Mouse (Mus musculus) heart, embryonic 15.5 days (tissue): Measurements from ENCODE around the gene Cd34. TPM values are rescaled to one million over a fixed set of nuclear protein-coding genes. Genes with fewer than 3 reads are reported as not detected.

Experiments
- ATAC-seq: fragments of 200-750 bp; cut with Nextera tagmentation; replicated peaks from 2 replicates; pipeline ENCODE4 v1.8.0; 2017; ENCODE audit warnings: low read depth, moderate TSS enrichment; ENCODE audit not compliant: insufficient number of reproducible peaks, insufficient read depth, low FRiP score
- H3K27ac ChIP-seq: fragments of 300-500 bp; sonication (generic); 2 replicates; pipeline ENCODE4 v1.5.1; 2015; ENCODE audit warnings: mild to moderate bottlenecking, inconsistent platforms
- H3K27me3 ChIP-seq: fragments of 300-500 bp; sonication (generic); 2 replicates; pipeline ENCODE4 v1.6.1; 2015; ENCODE audit warnings: inconsistent platforms
- H3K36me3 ChIP-seq: fragments of 300-500 bp; sonication (generic); 2 replicates; pipeline ENCODE4 v1.6.1; 2015; ENCODE audit warnings: mild to moderate bottlenecking, inconsistent platforms
- H3K4me1 ChIP-seq: fragments of 300-500 bp; sonication (generic); replicated peaks from 2 replicates; pipeline ENCODE4 v1.6.1; 2015; ENCODE audit warnings: inconsistent platforms
- H3K4me2 ChIP-seq: fragments of 300-500 bp; sonication (generic); 2 replicates; pipeline ENCODE4 v1.6.1; 2015; ENCODE audit warnings: inconsistent platforms, mild to moderate bottlenecking, moderate library complexity
- H3K4me3 ChIP-seq: fragments of 300-500 bp; sonication (generic); 2 replicates; pipeline ENCODE4 v1.5.1; 2015; ENCODE audit warnings: mild to moderate bottlenecking, inconsistent platforms
- H3K9ac ChIP-seq: fragments of 300-500 bp; sonication (generic); 2 replicates; pipeline ENCODE4 v1.6.1; 2015; ENCODE audit warnings: mild to moderate bottlenecking, inconsistent platforms
- H3K9me3 ChIP-seq: fragments of 300-500 bp; sonication (generic); replicated peaks from 2 replicates; pipeline ENCODE4 v1.6.1; 2016; ENCODE audit warnings: inconsistent platforms
- WGBS: fragments of 180-500 bp; shearing (Covaris S2); methylation state at CpG from one replicate; pipeline ENCODE4 v1.1.7; 2015; ENCODE audit warnings: mixed read lengths; 5-methylcytosine and 5-hydroxymethylcytosine counted together
- polyA plus RNA-seq: library from polyadenylated mRNA; unstranded; fragments of >200 nt; fragmentation: Nextera tagmentation; extraction: Ambion mirVana; gene quantifications from 2 replicates; pipeline ENCODE4 v1.2.1, GENCODE M21; 2015

Gene Cd34
- polyA plus RNA-seq, 1 experiment from 2014 or later = 111 TPM

DNA sequence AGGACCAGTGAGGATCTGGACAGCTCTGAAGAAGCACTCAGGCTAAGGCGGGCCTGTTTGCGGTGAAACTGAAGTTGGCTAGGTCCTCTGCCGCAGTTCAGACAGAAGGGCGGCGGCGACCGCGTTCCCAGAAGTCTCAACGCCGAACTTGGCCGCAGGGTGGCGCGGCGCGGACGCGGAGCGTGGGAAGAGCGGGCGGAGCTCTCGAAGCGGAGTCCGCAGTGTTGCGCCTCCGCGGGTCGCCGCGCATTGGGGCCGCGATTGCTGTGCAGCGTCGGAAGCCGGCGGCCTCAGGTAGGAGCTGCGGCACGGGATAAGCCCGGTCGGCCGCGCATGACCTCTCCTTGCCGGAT is 37.5 kb downstream of the Cd34 start:
- no peaks in the 10 kb centered on the region for H3K36me3 ChIP-seq
- ATAC-seq = peak; percentile 86
- no peaks in the 10 kb centered on the region for H3K27me3 ChIP-seq
- peak overlapping the region; percentile 93 for H3K9ac ChIP-seq
- peak overlapping the region; percentile 91 for H3K4me3 ChIP-seq
- H3K27ac ChIP-seq = peak overlapping the region; percentile 83
- no peaks in the 10 kb centered on the region for H3K9me3 ChIP-seq
- peak overlapping the region; percentile 90 for H3K4me2 ChIP-seq
- WGBS = 0% methylated on average over 42 of the region's 42 CpGs
- H3K4me1 ChIP-seq = peaks cover 19% of the 10 kb centered on the region

DNA sequence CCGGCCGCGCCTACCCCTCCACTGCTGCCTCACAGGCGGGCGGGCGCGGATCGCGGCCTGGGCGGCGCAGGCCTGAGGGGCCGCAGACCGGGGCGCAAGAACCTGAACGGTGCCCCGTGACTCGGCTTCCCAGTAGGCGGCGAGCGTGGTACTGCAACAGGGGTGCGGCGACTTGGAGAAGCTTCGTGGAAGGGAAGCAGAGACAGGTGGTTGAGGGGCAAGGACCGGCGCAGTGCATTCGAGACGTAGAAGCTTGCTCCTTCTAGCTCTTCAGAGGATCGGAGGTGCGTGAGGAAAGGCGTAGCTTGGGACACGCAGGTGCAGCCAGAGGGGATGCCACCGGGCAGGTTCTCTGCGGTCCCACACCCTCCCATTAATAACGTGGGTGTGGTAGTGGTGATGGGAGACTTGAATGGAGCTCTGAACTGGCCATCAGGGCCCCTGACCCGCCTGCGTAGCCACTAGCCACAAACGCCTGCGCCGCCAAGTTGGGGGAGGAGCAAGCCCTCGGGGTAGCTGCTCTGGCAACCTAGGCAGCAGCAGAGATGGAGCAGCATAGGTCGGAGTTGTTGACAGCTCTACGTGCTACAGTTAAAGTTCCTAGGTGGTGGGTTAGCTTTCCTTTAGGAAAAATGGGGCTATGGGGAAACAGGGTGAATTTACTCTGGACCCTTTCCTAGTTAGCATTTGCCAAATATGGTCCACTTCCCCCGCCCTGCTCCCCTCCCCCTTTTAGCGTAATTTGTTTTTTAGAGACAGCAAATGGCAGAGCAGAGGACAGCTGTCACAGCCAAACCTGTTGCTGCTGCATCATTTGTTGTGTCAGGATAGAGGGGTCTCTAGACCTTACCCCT is 38.1 kb downstream of the Cd34 start:
- Histone ChIP-seq H3K4me2 (peak overlapping the region; percentile 90), H3K9me3 (no peaks in the 10 kb centered on the region), H3K27me3 (no peaks in the 10 kb centered on the region), H3K27ac (peak overlapping the region; percentile 83), H3K4me1 (peaks cover 19% of the 10 kb centered on the region), H3K4me3 (peak overlapping the region; percentile 91), H3K9ac (peak overlapping the region; percentile 93), H3K36me3 (no peaks in the 10 kb centered on the region)
- WGBS = 1% methylated on average over 44 of the region's 44 CpGs
- ATAC-seq = peak; percentile 91

DNA sequence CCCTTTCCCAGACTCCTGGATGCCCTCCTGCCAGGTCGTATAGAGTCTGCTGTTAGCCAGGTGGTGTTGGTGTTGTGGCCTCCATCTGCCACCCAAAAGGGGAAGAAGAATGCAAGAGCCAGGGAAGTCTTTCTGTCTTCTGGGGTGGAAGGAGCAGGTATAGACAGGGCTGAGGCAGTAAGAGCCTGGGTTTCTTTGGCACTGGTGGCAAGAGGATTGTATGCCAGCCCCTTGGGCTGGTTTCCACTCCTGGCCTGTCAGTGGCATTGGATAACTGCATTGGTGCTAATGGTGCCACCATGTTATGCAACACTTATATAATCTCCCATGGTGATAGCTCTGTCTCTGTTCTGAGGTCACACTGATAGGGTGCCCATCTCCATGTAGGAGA is 38.7 kb downstream of the Cd34 start:
- no peaks in the 10 kb centered on the region for H3K36me3 ChIP-seq
- peak overlapping the region; percentile 91 for H3K4me3 ChIP-seq
- no peak for ATAC-seq
- no peak overlapping the region for H3K27ac ChIP-seq
- H3K4me1 ChIP-seq = peaks cover 19% of the 10 kb centered on the region
- no peaks in the 10 kb centered on the region for H3K9me3 ChIP-seq
- H3K27me3 ChIP-seq = no peaks in the 10 kb centered on the region
- no peak overlapping the region for H3K9ac ChIP-seq
- WGBS = 26% methylated on average over 1 of the region's 1 CpGs
- peak overlapping the region; percentile 90 for H3K4me2 ChIP-seq

DNA sequence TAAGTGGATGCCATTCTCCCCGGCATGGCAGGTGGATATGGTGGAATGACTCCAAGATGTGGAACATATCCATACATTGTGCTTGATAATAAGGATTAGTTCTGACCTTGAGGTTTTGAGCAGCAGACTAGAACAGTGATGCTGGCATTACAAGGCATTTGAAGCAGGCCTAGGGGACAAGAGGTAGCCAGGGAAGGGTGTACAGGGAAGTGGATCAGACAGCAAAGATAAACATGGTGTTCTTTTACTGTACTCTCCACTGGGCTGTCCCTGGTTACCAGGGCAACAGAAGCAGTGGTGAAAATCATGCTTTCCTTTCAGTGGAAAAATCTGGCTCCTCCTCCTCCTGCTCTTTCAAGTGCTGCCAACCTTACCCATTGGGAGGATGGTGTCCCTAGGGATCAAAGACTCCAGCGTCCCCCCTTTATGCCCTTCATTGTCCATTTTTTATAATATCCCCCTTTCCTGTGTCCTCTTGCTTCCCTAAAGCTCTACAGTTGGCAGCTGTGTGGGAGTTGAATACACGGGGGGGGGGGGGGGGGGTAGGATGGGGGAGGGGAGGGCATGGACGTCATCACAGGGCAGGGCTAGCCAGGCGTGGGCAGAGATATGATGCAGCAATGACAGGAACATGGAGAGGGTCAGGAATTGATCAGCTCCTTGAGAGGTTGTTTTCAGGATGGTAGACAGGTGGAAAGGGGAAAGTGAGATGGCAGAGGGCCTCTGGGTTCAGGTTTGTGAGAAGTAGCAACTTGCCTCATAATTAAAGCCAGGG is 39.5 kb downstream of the Cd34 start:
- no peak for ATAC-seq
- 44% methylated on average over 5 of the region's 5 CpGs for WGBS

DNA sequence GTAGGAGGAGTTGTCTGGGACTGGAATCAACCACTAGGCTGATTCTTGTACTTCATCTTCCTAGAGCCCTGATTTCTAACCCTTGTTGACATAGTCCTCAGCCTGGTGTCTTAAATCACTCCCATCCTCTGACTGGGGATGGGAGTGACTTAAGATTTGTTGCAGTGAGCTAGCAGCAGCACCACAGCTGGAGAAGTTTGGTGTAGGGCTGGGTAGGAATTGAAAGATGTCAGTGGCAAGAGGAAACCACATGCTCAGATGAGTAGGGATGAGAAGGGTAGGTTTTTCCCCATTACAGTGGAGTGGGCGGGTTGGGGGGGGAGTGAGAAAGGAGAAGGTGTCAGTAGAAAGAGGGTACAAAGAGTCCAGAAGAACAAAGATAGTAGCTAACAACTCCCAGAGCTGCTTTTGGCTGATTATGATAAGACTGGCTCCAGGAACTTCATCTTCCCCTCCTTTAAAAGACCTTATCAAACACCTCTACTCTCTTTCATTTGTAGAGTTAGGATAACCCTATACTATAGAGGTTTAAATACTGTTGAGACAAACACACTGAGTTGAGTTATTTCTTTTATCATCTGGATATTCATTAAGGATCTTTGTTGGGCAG is 42.3 kb downstream of the Cd34 start:
- Histone ChIP-seq H3K27me3 (no peaks in the 10 kb centered on the region), H3K9me3 (no peaks in the 10 kb centered on the region), H3K4me1 (peaks cover 17% of the 10 kb centered on the region), H3K9ac (no peak overlapping the region), H3K4me2 (no peak overlapping the region), H3K4me3 (no peak overlapping the region), H3K36me3 (no peaks in the 10 kb centered on the region), H3K27ac (no peak overlapping the region)
- no peak for ATAC-seq
- WGBS = 75% methylated on average over 1 of the region's 1 CpGs

More for the DNA sequence above, 39.5 kb downstream of the Cd34 start:
- no peaks in the 10 kb centered on the region for H3K27me3 ChIP-seq
- no peak overlapping the region for H3K27ac ChIP-seq
- H3K4me1 ChIP-seq = peaks cover 19% of the 10 kb centered on the region
- no peak overlapping the region for H3K4me3 ChIP-seq
- no peaks in the 10 kb centered on the region for H3K9me3 ChIP-seq
- no peaks in the 10 kb centered on the region for H3K36me3 ChIP-seq
- no peak overlapping the region for H3K9ac ChIP-seq
- H3K4me2 ChIP-seq = no peak overlapping the region

DNA sequence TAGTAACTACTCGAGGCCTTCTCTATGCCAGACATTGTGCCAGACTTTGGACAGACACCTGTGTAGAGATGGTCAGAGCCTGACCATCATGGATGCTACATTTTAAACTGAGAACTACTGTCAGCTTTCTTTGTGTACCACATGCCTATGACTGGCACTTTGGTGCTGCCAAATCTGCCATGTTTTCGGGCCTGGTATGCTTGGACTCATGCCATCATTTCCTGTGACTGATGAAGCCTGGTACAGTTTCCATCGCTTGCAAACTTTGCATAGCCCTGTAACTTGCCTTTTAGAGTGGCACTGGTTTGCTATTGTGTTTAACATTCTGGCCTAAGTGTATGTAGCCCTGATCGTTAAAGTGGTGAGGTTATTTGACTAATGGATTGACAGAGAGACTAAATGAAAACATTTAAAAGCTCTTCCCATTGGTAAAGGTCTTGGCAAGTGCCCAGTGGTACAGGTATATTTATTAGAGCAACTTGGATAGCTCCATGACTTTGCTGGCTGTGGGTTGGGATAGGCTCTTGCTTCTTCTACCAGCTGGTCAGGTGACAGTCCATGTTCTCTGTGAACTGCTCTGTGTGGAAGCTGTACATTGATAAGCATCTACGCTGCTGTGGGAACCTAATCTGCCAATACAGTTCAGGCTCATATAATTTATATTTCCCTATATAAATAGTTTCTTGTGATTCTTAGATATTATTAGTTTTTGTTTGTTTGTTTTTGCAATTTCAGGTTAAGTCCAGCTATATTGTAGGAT is 44.5 kb downstream of the Cd34 start:
- Histone ChIP-seq H3K9me3 (no peaks in the 10 kb centered on the region), H3K36me3 (no peaks in the 10 kb centered on the region), H3K4me2 (no peak overlapping the region), H3K27ac (no peak overlapping the region), H3K27me3 (no peaks in the 10 kb centered on the region), H3K9ac (no peak overlapping the region), H3K4me3 (no peak overlapping the region), H3K4me1 (0 out of 2 replicates have a peak, but pooled peaks cover 3% of the 10 kb centered on the region)
- WGBS = 76% methylated on average over 5 of the region's 5 CpGs
- ATAC-seq = no peak

DNA sequence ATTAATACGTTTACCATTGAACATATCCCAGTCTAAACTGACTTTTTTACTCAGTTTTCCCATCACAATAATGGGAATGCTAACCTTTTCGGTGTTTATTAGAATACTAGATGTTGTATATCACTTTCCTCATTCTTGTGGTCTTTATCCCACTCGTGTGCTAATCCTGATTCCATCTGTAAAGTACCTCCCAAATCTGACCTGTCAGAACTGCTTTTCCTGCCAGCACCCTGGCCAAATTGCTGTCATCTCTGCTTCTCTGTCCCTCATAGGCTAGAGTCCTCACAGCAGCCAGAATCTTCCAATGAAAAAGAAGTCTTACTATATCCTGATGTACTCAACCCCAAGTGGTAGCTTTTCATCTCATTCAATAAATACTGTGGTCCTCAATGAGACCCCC is 46.3 kb downstream of the Cd34 start:
- Histone ChIP-seq H3K36me3 (no peaks in the 10 kb centered on the region), H3K4me3 (no peak overlapping the region), H3K9me3 (no peaks in the 10 kb centered on the region), H3K4me2 (no peak overlapping the region), H3K4me1 (0 out of 2 replicates have a peak, but pooled peaks cover 2% of the 10 kb centered on the region), H3K9ac (no peak overlapping the region), H3K27me3 (no peaks in the 10 kb centered on the region), H3K27ac (no peak overlapping the region)
- no peak for ATAC-seq
- WGBS = 78% methylated on average over 3 of the region's 3 CpGs

DNA sequence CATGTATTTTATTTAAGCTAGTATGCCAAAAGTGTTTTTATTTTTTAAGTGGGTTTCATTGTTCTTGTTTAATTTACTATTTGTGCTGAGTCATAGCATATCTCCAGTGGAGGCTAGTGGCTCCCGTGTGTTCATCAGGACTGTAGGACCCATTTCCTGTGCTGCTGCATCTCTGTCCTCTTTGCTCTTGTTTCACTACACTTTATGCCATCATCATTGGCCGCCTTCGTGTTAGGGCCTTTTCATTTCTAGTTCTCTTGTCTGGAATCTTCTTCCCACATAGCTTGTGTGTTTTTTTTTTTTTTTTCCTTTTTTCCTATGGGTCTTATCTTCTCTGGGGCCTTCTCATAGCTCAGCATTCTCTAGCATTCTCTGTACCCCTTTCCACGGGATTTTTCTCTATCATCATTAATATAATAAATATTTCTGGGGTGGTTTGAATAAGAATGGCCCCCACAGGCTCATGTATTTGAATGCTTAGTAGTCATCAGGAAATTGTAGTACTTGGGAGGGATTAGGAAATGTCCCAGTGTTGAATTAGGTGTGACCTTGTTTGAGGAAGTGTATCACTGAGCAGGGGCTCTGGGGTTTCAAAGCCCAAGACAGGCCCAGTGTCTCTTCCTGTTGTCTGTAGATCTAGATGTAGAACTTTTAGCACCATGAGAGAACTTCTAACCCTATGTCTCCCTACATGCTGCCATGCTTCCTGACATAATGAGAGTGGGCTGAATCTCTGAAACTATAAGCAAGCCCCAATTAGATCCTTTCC is 47.0 kb downstream of the Cd34 start:
- no peak for ATAC-seq
- no peak overlapping the region for H3K27ac ChIP-seq
- no peaks in the 10 kb centered on the region for H3K9me3 ChIP-seq
- WGBS = 59% methylated on average over 4 of the region's 4 CpGs
- H3K36me3 ChIP-seq = no peaks in the 10 kb centered on the region
- 0 out of 2 replicates have a peak, but pooled peaks cover 2% of the 10 kb centered on the region for H3K4me1 ChIP-seq
- no peaks in the 10 kb centered on the region for H3K27me3 ChIP-seq
- H3K4me3 ChIP-seq = no peak overlapping the region
- no peak overlapping the region for H3K9ac ChIP-seq
- H3K4me2 ChIP-seq = no peak overlapping the region

DNA sequence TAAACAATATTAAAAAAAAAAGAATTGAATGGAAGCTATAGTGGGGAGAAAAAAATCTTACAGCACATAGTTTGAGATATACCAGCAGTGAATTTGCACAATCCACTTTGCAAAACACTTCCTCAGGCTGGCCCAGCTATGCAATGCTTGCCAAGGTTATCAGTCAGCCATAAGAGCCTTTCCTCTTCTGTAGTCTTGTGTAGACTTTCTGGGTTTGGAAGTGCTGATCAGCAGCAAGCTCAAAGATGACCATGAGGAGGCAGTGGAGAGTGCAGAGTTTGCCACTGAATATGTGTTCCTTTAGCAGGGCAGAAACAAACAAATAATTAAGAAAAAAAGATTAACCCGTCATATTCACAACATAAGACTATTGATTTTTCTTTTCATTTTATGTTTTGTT is 50.4 kb downstream of the Cd34 start:
- Histone ChIP-seq H3K4me2 (no peak overlapping the region), H3K27ac (no peak overlapping the region), H3K9me3 (no peaks in the 10 kb centered on the region), H3K4me3 (no peak overlapping the region), H3K36me3 (no peaks in the 10 kb centered on the region), H3K9ac (no peak overlapping the region), H3K4me1 (peaks cover 7% of the 10 kb centered on the region; the same call in 1 of the 2 replicates), H3K27me3 (no peaks in the 10 kb centered on the region)
- 90% methylated on average over 1 of the region's 1 CpGs for WGBS
- no peak for ATAC-seq

DNA sequence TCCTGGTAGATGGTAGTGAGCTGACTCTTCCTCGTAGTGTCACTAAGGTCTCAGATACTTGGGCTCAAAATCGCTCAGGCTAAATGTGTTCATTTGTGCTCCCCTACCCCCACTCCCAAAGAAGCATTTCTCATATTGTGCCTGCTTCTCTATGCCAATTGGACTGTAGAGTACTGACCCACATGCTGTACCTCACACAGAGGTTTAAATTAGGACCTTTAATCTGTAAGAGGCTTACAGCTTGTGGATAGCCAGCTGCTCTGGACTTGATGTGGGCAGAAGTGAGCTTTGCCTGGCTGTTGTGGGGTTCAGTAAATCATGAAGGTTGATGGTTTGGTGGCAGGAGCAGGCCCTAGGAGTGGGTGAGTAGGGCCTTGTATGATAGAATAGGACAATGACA is 52.4 kb downstream of the Cd34 start:
- H3K9me3 ChIP-seq = no peaks in the 10 kb centered on the region
- no peaks in the 10 kb centered on the region for H3K36me3 ChIP-seq
- H3K9ac ChIP-seq = no peak overlapping the region
- H3K27me3 ChIP-seq = no peaks in the 10 kb centered on the region
- H3K27ac ChIP-seq = no peak overlapping the region
- ATAC-seq = no peak
- 78% methylated on average over 2 of the region's 2 CpGs for WGBS
- H3K4me3 ChIP-seq = no peak overlapping the region
- peaks cover 10% of the 10 kb centered on the region; the same call in 1 of the 2 replicates for H3K4me1 ChIP-seq
- no peak overlapping the region for H3K4me2 ChIP-seq
